Mouse (Mus musculus) hindbrain, embryonic 16.5 days (tissue): ENCODE data around the gene Pde4d. TPM values are rescaled to one million over a fixed set of nuclear protein-coding genes. Genes with fewer than 3 reads are reported as not detected.

Experiments used
- ATAC-seq: fragments of 200-750 bp; cut with Nextera tagmentation; 2 replicates; pipeline ENCODE4 v1.8.0; 2017; ENCODE audit warnings: moderate TSS enrichment, moderate library complexity
- H3K27ac ChIP-seq: fragments of 300-500 bp; sonication (generic); 2 replicates; pipeline ENCODE4 v1.5.1; 2014; ENCODE audit warnings: low read depth, mild to moderate bottlenecking, control low read depth, low read length, moderate library complexity
- H3K27me3 ChIP-seq: fragments of 300-500 bp; sonication (generic); replicated peaks from 2 replicates; pipeline ENCODE4 v1.6.1; 2014; ENCODE audit warnings: low read length; ENCODE audit not compliant: control insufficient read depth, insufficient read depth
- H3K36me3 ChIP-seq: fragments of 300-500 bp; sonication (generic); 2 replicates; pipeline ENCODE4 v1.6.1; 2014; ENCODE audit warnings: mild to moderate bottlenecking, low read length, moderate library complexity, mixed read lengths; ENCODE audit not compliant: control insufficient read depth, insufficient read depth
- H3K4me1 ChIP-seq: fragments of 300-500 bp; sonication (generic); 2 replicates; pipeline ENCODE4 v1.6.1; 2014; ENCODE audit warnings: low read depth, low read length; ENCODE audit not compliant: control insufficient read depth, insufficient read depth
- H3K4me2 ChIP-seq: fragments of 300-500 bp; sonication (generic); 2 replicates; pipeline ENCODE4 v1.6.1; 2014; ENCODE audit warnings: mild to moderate bottlenecking, low read length, control low read depth, moderate library complexity
- H3K4me3 ChIP-seq: fragments of 300-500 bp; sonication (generic); 2 replicates; pipeline ENCODE4 v1.5.1; 2014; ENCODE audit warnings: mild to moderate bottlenecking, low read length, control low read depth, moderate library complexity
- H3K9ac ChIP-seq: fragments of 300-500 bp; sonication (generic); 2 replicates; pipeline ENCODE4 v1.6.1; 2014; ENCODE audit warnings: low read depth, mild to moderate bottlenecking, control low read depth, low read length, moderate library complexity
- H3K9me3 ChIP-seq: fragments of 300-500 bp; sonication (generic); 2 replicates; pipeline ENCODE4 v1.6.1; 2014; ENCODE audit warnings: mild to moderate bottlenecking, low read length, moderate library complexity; ENCODE audit not compliant: control insufficient read depth
- WGBS: fragments of 180-500 bp; shearing (Covaris S2); extraction: QIAGEN DNeasy Blood & Tissue Kit; methylation state at CpG from one replicate; pipeline ENCODE4 v1.1.7; 2014; 5-methylcytosine and 5-hydroxymethylcytosine counted together
- polyA plus RNA-seq: library from polyadenylated mRNA; unstranded; fragments of >200 nt; fragmentation: Nextera tagmentation; extraction: Ambion mirVana; gene quantifications from 2 replicates; pipeline ENCODE4 v1.2.1, GENCODE M21; 2015

Pde4d gene
- polyA plus RNA-seq, 1 experiment from 2014 or later: 18.5 TPM

DNA sequence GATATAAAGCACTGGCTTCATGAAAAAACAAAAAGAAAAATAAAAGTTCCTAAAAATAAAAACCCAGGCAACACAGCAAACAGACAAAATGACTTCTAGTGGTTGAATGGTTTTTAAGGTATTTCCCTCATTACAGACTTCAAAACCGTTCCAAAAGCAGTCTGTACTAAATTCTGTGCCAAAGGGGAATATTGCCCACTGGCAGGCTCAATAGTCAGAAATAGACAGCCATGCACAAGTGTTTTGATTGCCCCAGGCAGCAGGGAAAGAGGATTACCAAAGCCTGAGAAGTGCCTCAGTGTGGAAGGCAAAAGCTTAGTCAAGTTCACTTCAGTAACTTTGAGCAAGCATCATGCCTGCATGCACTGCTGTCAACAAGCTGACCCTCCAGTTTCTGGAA lies 186.8 kb downstream of the Pde4d start:
- Histone ChIP-seq H3K27me3 (no peaks in the 10 kb centered on the region), H3K36me3 (no peaks in the 10 kb centered on the region), H3K9ac (no peak overlapping the region), H3K4me3 (no peak overlapping the region), H3K4me2 (no peak overlapping the region), H3K9me3 (no peaks in the 10 kb centered on the region), H3K4me1 (no peaks in the 10 kb centered on the region), H3K27ac (no peak overlapping the region)
- ATAC-seq: no peak
- 50% methylated on average over 1 of the region's 1 CpGs for WGBS

DNA sequence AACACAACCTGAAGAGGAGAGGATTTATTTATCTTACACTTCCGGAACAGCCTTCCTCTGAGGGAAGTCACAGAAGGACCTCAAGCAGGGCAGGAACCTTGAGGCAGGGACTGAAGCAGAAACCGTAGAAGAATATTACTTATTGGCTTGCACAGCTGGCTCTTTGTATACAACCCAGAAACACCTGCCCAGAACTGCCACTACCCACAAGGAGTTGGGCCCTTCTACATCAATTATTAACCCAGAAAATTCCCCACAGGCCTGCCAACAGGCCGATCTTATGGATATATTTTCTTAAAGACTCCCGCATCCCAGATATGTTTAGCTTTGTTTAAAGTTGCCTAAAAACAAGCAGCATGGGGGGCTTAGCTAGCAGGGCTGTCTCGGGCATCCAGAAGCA lies 192.5 kb downstream of the Pde4d start:
- H3K4me1 ChIP-seq: no peaks in the 10 kb centered on the region
- H3K27ac ChIP-seq: no peak overlapping the region
- H3K9ac ChIP-seq: no peak overlapping the region
- no peaks in the 10 kb centered on the region for H3K27me3 ChIP-seq
- no peak for ATAC-seq
- H3K4me2 ChIP-seq: no peak overlapping the region
- H3K9me3 ChIP-seq: no peaks in the 10 kb centered on the region
- no peak overlapping the region for H3K4me3 ChIP-seq
- no peaks in the 10 kb centered on the region for H3K36me3 ChIP-seq
- 77% methylated on average over 5 of the region's 5 CpGs for WGBS

DNA sequence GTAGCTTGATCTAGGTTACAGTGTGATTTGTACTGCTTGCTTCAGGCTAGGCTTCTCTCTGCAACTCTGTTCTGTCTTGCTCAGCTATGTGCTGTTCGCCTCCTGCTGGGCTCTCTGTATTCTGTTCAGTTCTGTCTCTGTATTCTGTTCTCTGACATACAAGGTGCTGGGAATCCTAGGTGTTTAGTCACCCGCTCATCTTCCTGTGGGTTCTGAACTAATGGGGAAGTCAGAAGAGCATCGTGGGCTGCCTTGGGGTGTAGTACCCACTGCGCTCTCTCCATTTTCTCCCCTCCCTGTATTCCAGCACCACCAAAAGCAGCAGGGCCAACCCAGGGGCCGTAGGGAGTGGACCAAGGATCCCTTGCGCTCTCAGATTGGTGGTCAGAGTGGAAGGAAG lies 197.1 kb downstream of the Pde4d start:
- 81% methylated on average over 6 of the region's 6 CpGs for WGBS
- Histone ChIP-seq H3K9ac (no peak overlapping the region), H3K36me3 (no peaks in the 10 kb centered on the region)

GRCm38 (mm10) chr13:108647239-108647638 lies 197.5 kb downstream of the Pde4d start:
- H3K4me1 ChIP-seq: no peaks in the 10 kb centered on the region
- no peak overlapping the region for H3K9ac ChIP-seq
- H3K4me3 ChIP-seq: no peak overlapping the region
- H3K9me3 ChIP-seq: no peaks in the 10 kb centered on the region
- no peak for ATAC-seq
- H3K36me3 ChIP-seq: no peaks in the 10 kb centered on the region
- 91% methylated on average over 11 of the region's 11 CpGs for WGBS
- H3K27me3 ChIP-seq: no peaks in the 10 kb centered on the region
- H3K27ac ChIP-seq: no peak overlapping the region
- H3K4me2 ChIP-seq: no peak overlapping the region

More for the DNA sequence above, 197.1 kb downstream of the Pde4d start:
- no peaks in the 10 kb centered on the region for H3K9me3 ChIP-seq
- H3K27ac ChIP-seq: no peak overlapping the region
- no peaks in the 10 kb centered on the region for H3K4me1 ChIP-seq
- ATAC-seq: no peak
- no peak overlapping the region for H3K4me2 ChIP-seq
- no peaks in the 10 kb centered on the region for H3K27me3 ChIP-seq
- H3K4me3 ChIP-seq: no peak overlapping the region

DNA sequence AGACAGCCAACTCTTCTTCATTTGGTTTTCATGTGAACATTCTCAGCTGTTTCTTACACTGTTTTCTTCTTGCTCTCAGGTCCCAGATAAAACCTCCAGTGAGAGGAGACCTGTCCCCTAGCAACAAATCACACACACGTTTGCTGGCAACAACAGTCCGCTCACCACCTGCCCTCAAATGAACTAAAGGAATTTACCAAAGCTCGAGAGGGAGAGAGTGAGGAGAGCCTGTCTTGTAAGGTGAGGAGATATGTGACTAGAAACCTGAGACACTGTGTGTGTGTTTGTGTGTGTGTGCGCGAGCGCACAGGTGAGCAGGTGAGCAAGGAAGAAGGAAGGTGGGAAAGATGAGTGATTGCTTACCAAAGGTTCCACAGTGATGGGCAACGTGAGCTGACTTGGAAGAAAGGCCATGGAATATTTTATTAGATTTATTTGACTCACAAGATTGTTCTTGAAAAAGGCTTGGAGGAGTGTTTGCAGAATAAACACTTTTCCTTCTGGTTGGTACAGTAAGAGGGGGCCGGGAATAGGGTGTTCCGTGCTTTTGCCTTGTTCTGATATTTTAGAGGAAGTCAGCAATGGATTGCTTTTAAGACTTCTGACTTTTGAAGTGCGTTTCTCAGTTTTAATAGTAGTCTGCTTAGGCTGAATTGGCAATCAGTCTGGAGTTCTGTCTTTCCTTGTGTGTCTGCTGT lies 204.4 kb downstream of the Pde4d start:
- H3K27ac ChIP-seq: no peak overlapping the region
- H3K36me3 ChIP-seq: no peaks in the 10 kb centered on the region
- WGBS: 78% methylated on average over 10 of the region's 10 CpGs
- no peak overlapping the region for H3K4me3 ChIP-seq
- H3K4me1 ChIP-seq: no peaks in the 10 kb centered on the region
- H3K27me3 ChIP-seq: no peaks in the 10 kb centered on the region
- ATAC-seq: no peak
- no peaks in the 10 kb centered on the region for H3K9me3 ChIP-seq
- no peak overlapping the region for H3K9ac ChIP-seq
- H3K4me2 ChIP-seq: no peak overlapping the region

DNA sequence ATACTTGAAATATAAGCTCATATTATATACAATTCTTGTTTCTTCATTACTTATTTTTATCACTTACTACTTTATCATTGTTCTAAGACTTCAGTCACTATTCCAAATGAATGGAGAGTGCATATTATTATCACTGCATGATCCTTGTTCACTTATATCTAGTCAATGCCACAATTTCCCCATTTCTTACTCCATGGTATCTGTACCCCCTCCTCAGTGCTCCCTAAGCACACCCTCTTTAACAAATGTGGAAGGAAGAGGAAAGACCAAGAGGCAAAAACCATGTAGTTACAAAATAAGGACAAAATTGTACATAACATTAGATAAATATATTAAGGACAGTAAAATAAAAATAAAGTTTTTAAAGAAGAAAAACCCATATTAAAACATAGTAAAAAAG lies 216.8 kb downstream of the Pde4d start:
- no peaks in the 10 kb centered on the region for H3K36me3 ChIP-seq
- H3K27ac ChIP-seq: no peak overlapping the region
- H3K4me1 ChIP-seq: no peaks in the 10 kb centered on the region
- H3K4me3 ChIP-seq: no peak overlapping the region
- no peaks in the 10 kb centered on the region for H3K9me3 ChIP-seq
- no peak for ATAC-seq
- no peaks in the 10 kb centered on the region for H3K27me3 ChIP-seq
- H3K4me2 ChIP-seq: no peak overlapping the region
- no peak overlapping the region for H3K9ac ChIP-seq

GRCm38 (mm10) chr13:108667077-108667476 lies 217.3 kb downstream of the Pde4d start:
- Histone ChIP-seq H3K36me3 (no peaks in the 10 kb centered on the region), H3K27ac (no peak overlapping the region), H3K9ac (no peak overlapping the region), H3K27me3 (no peaks in the 10 kb centered on the region), H3K4me2 (no peak overlapping the region), H3K4me3 (no peak overlapping the region), H3K9me3 (no peaks in the 10 kb centered on the region), H3K4me1 (no peaks in the 10 kb centered on the region)
- WGBS: 93% methylated on average over 1 of the region's 1 CpGs
- no peak for ATAC-seq

GRCm38 (mm10) chr13:108677056-108677455 lies 227.3 kb downstream of the Pde4d start:
- Histone ChIP-seq H3K4me1 (no peaks in the 10 kb centered on the region), H3K36me3 (no peaks in the 10 kb centered on the region), H3K9me3 (no peaks in the 10 kb centered on the region), H3K9ac (no peak overlapping the region), H3K4me3 (no peak overlapping the region), H3K27me3 (no peaks in the 10 kb centered on the region), H3K27ac (no peak overlapping the region), H3K4me2 (no peak overlapping the region)
- ATAC-seq: no peak

DNA sequence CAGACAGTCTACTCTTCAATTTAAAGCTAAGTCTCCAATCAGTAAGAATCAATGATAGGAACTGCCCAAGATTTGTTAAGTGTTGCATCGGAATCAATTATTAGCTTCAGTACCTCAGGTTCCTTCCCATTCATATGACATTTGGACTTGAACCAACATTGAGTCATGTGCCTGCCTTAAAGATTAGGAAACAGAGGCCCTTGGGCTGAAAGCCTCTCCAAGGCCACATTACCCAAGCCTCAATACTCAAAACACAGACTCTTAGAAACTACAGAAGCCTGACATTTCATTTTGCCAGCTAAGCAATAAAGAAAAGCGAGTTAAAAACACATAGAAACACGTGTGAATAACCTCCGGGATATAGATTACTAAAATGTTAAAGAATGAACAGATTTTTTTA lies 233.3 kb downstream of the Pde4d start:
- 89% methylated on average over 4 of the region's 4 CpGs for WGBS
- no peak for ATAC-seq

DNA sequence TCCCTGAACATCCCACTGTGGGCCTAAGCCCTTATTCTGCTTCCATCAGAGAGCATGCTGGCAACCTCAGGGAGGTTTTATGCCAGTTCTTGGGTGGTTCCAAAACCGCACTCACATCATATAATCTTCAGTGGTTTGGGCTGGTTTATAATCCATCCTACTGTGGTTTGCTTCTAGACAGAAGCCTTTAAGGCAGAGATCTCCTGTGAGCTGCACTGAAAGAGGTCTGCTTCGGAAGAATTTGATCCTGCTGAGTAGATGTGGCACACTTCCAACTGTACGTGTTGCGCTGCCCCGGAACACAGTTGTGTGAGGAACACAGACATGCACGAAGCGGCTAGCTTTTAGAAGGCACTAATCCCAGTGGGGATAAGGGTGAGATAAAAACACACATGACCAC lies 236.1 kb downstream of the Pde4d start:
- Histone ChIP-seq H3K9me3 (no peaks in the 10 kb centered on the region), H3K4me1 (no peaks in the 10 kb centered on the region), H3K27me3 (no peaks in the 10 kb centered on the region), H3K4me2 (no peak overlapping the region), H3K27ac (no peak overlapping the region), H3K9ac (no peak overlapping the region), H3K36me3 (no peaks in the 10 kb centered on the region), H3K4me3 (no peak overlapping the region)
- ATAC-seq: no peak
- WGBS: 72% methylated on average over 7 of the region's 7 CpGs

More for the DNA sequence above, 233.3 kb downstream of the Pde4d start:
- Histone ChIP-seq H3K36me3 (no peaks in the 10 kb centered on the region), H3K4me1 (no peaks in the 10 kb centered on the region), H3K27me3 (no peaks in the 10 kb centered on the region), H3K4me2 (no peak overlapping the region), H3K9me3 (no peaks in the 10 kb centered on the region), H3K9ac (no peak overlapping the region), H3K27ac (no peak overlapping the region), H3K4me3 (no peak overlapping the region)
